Mouse (Mus musculus) CH12.LX (cell line): ENCODE data around the gene Serpinb3a. TPM values are rescaled to one million over a fixed set of nuclear protein-coding genes. Genes with fewer than 3 reads are reported as not detected.

Source experiments
- DNase-seq: peaks from one replicate; pipeline ENCODE4 v3.0.0-alpha.2; 2013; ENCODE audit errors: extremely low read depth
- H3K27ac ChIP-seq: 2 replicates; pipeline ENCODE4 v1.5.1; 2012; ENCODE audit warnings: low read depth, mild to moderate bottlenecking, control low read depth, moderate library complexity; ENCODE audit not compliant: insufficient read depth
- H3K27me3 ChIP-seq: replicated peaks from 2 replicates; pipeline ENCODE3; 2012; ENCODE audit warnings: inconsistent platforms
- H3K36me3 ChIP-seq, 2 experiments: replicated peaks in 1 of 2; 2 replicates each; pipeline versions ENCODE3 to v1.6.1; 2012; ENCODE audit warnings: inconsistent platforms in 1 of 2, low read length in 1 of 2, mild to moderate bottlenecking in 1 of 2, mixed read lengths in 1 of 2, moderate library complexity in 1 of 2; ENCODE audit not compliant: control insufficient read depth in 1 of 2, insufficient read depth in 1 of 2
- H3K4me1 ChIP-seq, 2 experiments: 2 replicates each; pipeline ENCODE4 v1.6.1; 2012; ENCODE audit warnings: inconsistent platforms in 1 of 2, moderate library complexity in 1 of 2; ENCODE audit not compliant: insufficient read depth in 2 of 2, control insufficient read depth in 1 of 2
- H3K4me2 ChIP-seq: 2 replicates; pipeline ENCODE4 v1.6.1; 2012; ENCODE audit warnings: low read depth, mild to moderate bottlenecking, control low read depth; ENCODE audit not compliant: poor library complexity, insufficient read depth, severe bottlenecking
- H3K4me3 ChIP-seq, 3 experiments: fragments of 150-350 bp in 1 of 3; sonication (generic) in 1 of 3; replicated peaks in 1 of 3; 2 replicates each; pipeline versions ENCODE3 to v1.5.1; 2011 to 2012; ENCODE audit warnings: low read depth in 2 of 3, low read length in 2 of 3, mild to moderate bottlenecking in 2 of 3, moderate library complexity in 2 of 3, control low read depth in 1 of 3, improper control_type of control experiment in 1 of 3, inconsistent platforms in 1 of 3, mixed read lengths in 1 of 3; ENCODE audit not compliant: poor library complexity in 1 of 3
- H3K79me2 ChIP-seq: replicated peaks from 2 replicates; pipeline ENCODE4 v1.6.1; 2012; ENCODE audit warnings: mild to moderate bottlenecking, moderate library complexity; ENCODE audit not compliant: control insufficient read depth, poor library complexity, insufficient read depth, severe bottlenecking; ENCODE audit errors: extremely low read depth
- H3K9ac ChIP-seq: 2 replicates; pipeline ENCODE4 v1.6.1; 2012; ENCODE audit warnings: low read depth, mild to moderate bottlenecking, control low read depth, moderate library complexity; ENCODE audit not compliant: insufficient read depth
- H3K9me3 ChIP-seq: replicated peaks from 2 replicates; pipeline ENCODE3; 2012; ENCODE audit warnings: low read length, inconsistent platforms, mixed read lengths
- BHLHE40 ChIP-seq: IDR thresholded peaks from 2 replicates; pipeline ENCODE4 v1.6.1; 2011; ENCODE audit warnings: mild to moderate bottlenecking, low read depth, low read length, improper control_type of control experiment
- ELF1 ChIP-seq: IDR thresholded peaks from 2 replicates; pipeline ENCODE4 v1.6.1; 2014; ENCODE audit warnings: low read depth, mild to moderate bottlenecking, inconsistent platforms, low read length, improper control_type of control experiment
- EP300 ChIP-seq: IDR thresholded peaks from 2 replicates; pipeline ENCODE4 v1.6.1; 2011; ENCODE audit warnings: low read length, improper control_type of control experiment
- GABPA ChIP-seq: IDR thresholded peaks from 2 replicates; pipeline ENCODE4 v1.6.1; 2012; ENCODE audit warnings: low read depth, low read length, improper control_type of control experiment, inconsistent platforms; ENCODE audit not compliant: insufficient replicate concordance
- HCFC1 ChIP-seq: IDR thresholded peaks from 2 replicates; pipeline ENCODE4 v1.6.1; 2012; ENCODE audit warnings: low read depth, mild to moderate bottlenecking, inconsistent platforms, low read length, improper control_type of control experiment
- IRF4 ChIP-seq: IDR thresholded peaks from 2 replicates; pipeline ENCODE4 v1.6.1; 2014; ENCODE audit warnings: low read depth, mild to moderate bottlenecking, inconsistent platforms, low read length, improper control_type of control experiment
- JUN ChIP-seq: IDR thresholded peaks from 2 replicates; pipeline ENCODE4 v1.6.1; 2011; ENCODE audit warnings: low read depth, mild to moderate bottlenecking, low read length, improper control_type of control experiment, moderate library complexity; ENCODE audit not compliant: insufficient read depth
- MAFK ChIP-seq: IDR thresholded peaks from 2 replicates; pipeline ENCODE4 v1.6.1; 2011; ENCODE audit warnings: low read length, improper control_type of control experiment; ENCODE audit not compliant: insufficient replicate concordance
- MAX ChIP-seq: IDR thresholded peaks from 2 replicates; pipeline ENCODE4 v1.6.1; 2011; ENCODE audit warnings: low read length, improper control_type of control experiment
- MAZ ChIP-seq: IDR thresholded peaks from 2 replicates; pipeline ENCODE4 v1.6.1; 2012; ENCODE audit warnings: low read depth, mild to moderate bottlenecking, inconsistent platforms, low read length, improper control_type of control experiment, moderate library complexity
- NELFE ChIP-seq: IDR thresholded peaks from 2 replicates; pipeline ENCODE4 v1.6.1; 2011; ENCODE audit warnings: low read depth, low read length, improper control_type of control experiment
- NRF1 ChIP-seq: IDR thresholded peaks from 2 replicates; pipeline ENCODE4 v1.6.1; 2014; ENCODE audit warnings: low read depth, mild to moderate bottlenecking, inconsistent platforms, low read length, improper control_type of control experiment, moderate library complexity
- POLR2A ChIP-seq: IDR thresholded peaks from 2 replicates; pipeline ENCODE4 v1.6.1; 2011; ENCODE audit warnings: low read depth, mild to moderate bottlenecking, improper control_type of control experiment, low read length
- SIN3A ChIP-seq: IDR thresholded peaks from 2 replicates; pipeline ENCODE4 v1.6.1; 2012; ENCODE audit warnings: low read length, improper control_type of control experiment, inconsistent platforms
- TBP ChIP-seq: conservative IDR thresholded peaks from 2 replicates; pipeline ENCODE4 v1.6.1; 2011; ENCODE audit warnings: low read depth, low read length, improper control_type of control experiment
- ZKSCAN1 ChIP-seq: IDR thresholded peaks from 2 replicates; pipeline ENCODE4 v1.6.1; 2012; ENCODE audit warnings: low read depth, inconsistent platforms, low read length, improper control_type of control experiment, borderline replicate concordance
- ZNF384 ChIP-seq: IDR thresholded peaks from 2 replicates; pipeline ENCODE4 v1.6.1; 2012; ENCODE audit warnings: low read depth, low read length, improper control_type of control experiment, inconsistent platforms
- dilution Hi-C: fragments of 300-500 bp; cut with MboI; formaldehyde crosslinking; loops from 2 replicates; pipeline ENCODE4 v1.14.3; 2020; ENCODE audit warnings: low sequenced_read_pairs; ENCODE audit not compliant: extremely low pct_unique_long_range_greater_than_20kb, extremely low pct_ligation_motif_present
- in situ Hi-C: fragments of 300-500 bp; cut with MboI; formaldehyde crosslinking; loops from 3 replicates; pipeline ENCODE4 v1.14.3; 2019; ENCODE audit warnings: low sequenced_read_pairs, low pct_ligation_motif_present, low pct_unique_long_range_greater_than_20kb, mixed read lengths
- polyA plus RNA-seq: library from polyadenylated mRNA; unstranded; fragments of >175 nt; gene quantifications from 2 replicates; pipeline ENCODE4 v1.2.1, GENCODE M21; 2012; ENCODE audit warnings: low read depth; ENCODE audit not compliant: insufficient read length
- total RNA-seq, 2 experiments: library from RNA; depleted of rRNA; stranded (reverse); fragments of 300-350 nt in 1 of 2; fragments of >200 nt in 1 of 2; gene quantifications; 2 replicates each; pipeline ENCODE4 v1.2.3; 2012 to 2014

Gene Serpinb3a
- total and polyA plus RNA-seq, 3 experiments: not detected

- dilution Hi-C loops (no loop called here), in situ Hi-C loops (no loop called here)
- no peak for DNase-seq
- Histone ChIP-seq H3K9ac (no peak overlapping the region), H3K4me1 (no peaks in the 10 kb centered on the region), H3K79me2 (no peaks in the 10 kb centered on the region), H3K4me2 (no peak overlapping the region), H3K4me3 (no peak overlapping the region), H3K36me3 (no peaks in the 10 kb centered on the region), H3K27ac (no peak overlapping the region), H3K9me3 (no peaks in the 10 kb centered on the region), H3K27me3 (peaks cover 7% of the 10 kb centered on the region)
- TF ChIP-seq ZNF384: no peak
- TF ChIP-seq TBP: no peak
- peak; percentile 88 for TF ChIP-seq MAFK
- TF ChIP-seq BHLHE40: no peak
- TF ChIP-seq, all 38 proteins: peak for 1
Observed at GRCm38 (mm10) chr1:107001754-107002153, 50.3 kb downstream of the Serpinb3a start.

GRCm38 (mm10) chr1:107000424-107000823 is 51.7 kb downstream of the Serpinb3a start:
- in situ Hi-C loops (no loop called here), dilution Hi-C loops (no loop called here)
- Histone ChIP-seq H3K4me2 (no peak overlapping the region), H3K9me3 (no peaks in the 10 kb centered on the region), H3K27me3 (peaks cover 8% of the 10 kb centered on the region), H3K79me2 (no peaks in the 10 kb centered on the region), H3K36me3 (no peaks in the 10 kb centered on the region), H3K4me3 (no peak overlapping the region), H3K27ac (no peak overlapping the region), H3K9ac (no peak overlapping the region), H3K4me1 (no peaks in the 10 kb centered on the region)
- TF ChIP-seq HCFC1 (no peak), ZNF384 (no peak), POLR2A (no peak), EP300 (no peak), ZKSCAN1 (no peak), NELFE (no peak), GABPA (no peak), TBP (no peak), NRF1 (no peak), SIN3A (no peak), BHLHE40 (no peak), IRF4 (no peak), MAX (no peak), MAFK (no peak), ELF1 (no peak), JUN (no peak), MAZ (no peak)
- DNase-seq: no peak

Other genes starting within 250 kb of the Serpinb3a start
- gene Serpinb5, start 191.1 kb downstream of the Serpinb3a start, total RNA-seq (2012; rRNA removed): not detected in 2 replicates
- not detected in 2 replicates for gene Serpinb5, start 191.1 kb downstream of the Serpinb3a start, total RNA-seq (2014; rRNA removed)
- not detected in 2 replicates for gene Serpinb5, start 191.1 kb downstream of the Serpinb3a start, polyA plus RNA-seq
- not detected in 2 replicates for gene Serpinb12, start 117.9 kb downstream of the Serpinb3a start, total RNA-seq (2012; rRNA removed)
- gene Serpinb12, start 117.9 kb downstream of the Serpinb3a start, total RNA-seq (2014; rRNA removed): not detected in 2 replicates
- gene Serpinb12, start 117.9 kb downstream of the Serpinb3a start, polyA plus RNA-seq: not detected in 2 replicates
- gene Serpinb13, start 71.3 kb downstream of the Serpinb3a start, total RNA-seq (2012; rRNA removed): not detected in 2 replicates
- gene Serpinb13, start 71.3 kb downstream of the Serpinb3a start, total RNA-seq (2014; rRNA removed): not detected in 2 replicates
- gene Serpinb13, start 71.3 kb downstream of the Serpinb3a start, polyA plus RNA-seq: not detected in 2 replicates
- not detected in 2 replicates for gene Serpinb3d, start 31.2 kb upstream of the Serpinb3a start, total RNA-seq (2012; rRNA removed)
- gene Serpinb3d, start 31.2 kb upstream of the Serpinb3a start, total RNA-seq (2014; rRNA removed): not detected in 2 replicates
- gene Serpinb3d, start 31.2 kb upstream of the Serpinb3a start, polyA plus RNA-seq: not detected in 2 replicates
- not detected in 2 replicates for gene Serpinb3b, start 226.1 kb upstream of the Serpinb3a start, total RNA-seq (2012; rRNA removed)
- gene Serpinb3b, start 226.1 kb upstream of the Serpinb3a start, total RNA-seq (2014; rRNA removed): not detected in 2 replicates
- gene Serpinb3b, start 226.1 kb upstream of the Serpinb3a start, polyA plus RNA-seq: not detected in 2 replicates
- gene Serpinb3c, start 226.1 kb upstream of the Serpinb3a start, total RNA-seq (2012; rRNA removed): not detected in 2 replicates
- not detected in 2 replicates for gene Serpinb3c, start 226.1 kb upstream of the Serpinb3a start, total RNA-seq (2014; rRNA removed)
- gene Serpinb3c, start 226.1 kb upstream of the Serpinb3a start, polyA plus RNA-seq: not detected in 2 replicates